Mouse (Mus musculus) lung, postnatal 0 days (tissue): ENCODE measurements around the gene Pde11a.

ENCODE experiments used
- CTCF ChIP-seq: IDR thresholded peaks from 2 replicates; pipeline ENCODE4 v1.5.1; 2016; ENCODE audit warnings: antibody characterized with exemption, mild to moderate bottlenecking
- EP300 ChIP-seq: IDR thresholded peaks from 2 replicates; pipeline ENCODE4 v1.6.1; 2016; ENCODE audit warnings: antibody characterized with exemption, mild to moderate bottlenecking, control low read depth

- TF ChIP-seq CTCF (no peak), EP300 (no peak)
Measured at GRCm38 (mm10) chr2:76047740-76048139, 290.8 kb downstream of the Pde11a start.
